Mouse (Mus musculus): ENCODE data around the gene Ltc4s.
A peak's percentile ranks its signal among the peaks of the same experiment; 100 is the strongest.

The Ltc4s gene

DNA sequence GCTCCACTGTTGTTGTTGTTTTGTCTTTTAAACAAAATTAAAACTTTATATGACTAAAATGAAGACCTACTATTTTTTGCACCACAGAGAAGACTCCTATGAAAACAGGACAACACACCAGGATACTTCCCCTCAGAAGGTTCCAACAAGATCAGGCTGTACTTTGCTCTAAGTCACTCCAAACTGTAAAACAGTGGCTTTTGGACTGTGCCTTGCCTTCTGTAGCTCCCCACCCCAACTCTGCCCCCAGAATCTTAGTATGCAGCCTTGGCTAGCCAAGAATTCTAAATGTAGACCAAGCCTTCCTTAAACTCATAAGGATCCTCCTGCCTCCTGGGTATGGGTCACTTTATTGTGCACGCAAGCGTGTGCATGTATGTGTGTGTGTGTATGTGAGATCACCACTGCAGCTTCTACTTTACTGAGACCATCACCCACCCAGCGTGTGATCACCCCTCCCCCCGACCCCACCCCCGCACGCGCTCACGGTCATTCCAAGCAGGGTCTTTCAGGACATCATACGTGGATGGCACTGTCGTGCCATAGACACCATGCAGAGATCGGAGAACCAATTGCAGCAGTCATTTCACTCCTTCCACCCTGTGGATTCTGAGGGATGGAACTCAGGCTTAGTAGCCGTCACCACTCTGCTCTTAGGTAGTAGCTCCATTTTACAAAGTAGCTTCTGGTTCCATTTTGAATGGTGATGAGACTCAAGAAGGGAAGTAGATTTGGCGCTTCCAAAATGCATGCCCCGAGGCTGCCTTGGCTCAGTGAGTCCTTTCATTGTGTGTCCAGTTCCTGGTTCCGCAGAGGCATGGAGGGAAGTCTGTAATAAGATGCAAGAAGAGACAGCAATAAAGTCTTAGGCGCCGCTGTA, 14.4 kb downstream of the Ltc4s start:
- DNase-seq, result peak in 1 of 2 experiments; percentile 67

DNA sequence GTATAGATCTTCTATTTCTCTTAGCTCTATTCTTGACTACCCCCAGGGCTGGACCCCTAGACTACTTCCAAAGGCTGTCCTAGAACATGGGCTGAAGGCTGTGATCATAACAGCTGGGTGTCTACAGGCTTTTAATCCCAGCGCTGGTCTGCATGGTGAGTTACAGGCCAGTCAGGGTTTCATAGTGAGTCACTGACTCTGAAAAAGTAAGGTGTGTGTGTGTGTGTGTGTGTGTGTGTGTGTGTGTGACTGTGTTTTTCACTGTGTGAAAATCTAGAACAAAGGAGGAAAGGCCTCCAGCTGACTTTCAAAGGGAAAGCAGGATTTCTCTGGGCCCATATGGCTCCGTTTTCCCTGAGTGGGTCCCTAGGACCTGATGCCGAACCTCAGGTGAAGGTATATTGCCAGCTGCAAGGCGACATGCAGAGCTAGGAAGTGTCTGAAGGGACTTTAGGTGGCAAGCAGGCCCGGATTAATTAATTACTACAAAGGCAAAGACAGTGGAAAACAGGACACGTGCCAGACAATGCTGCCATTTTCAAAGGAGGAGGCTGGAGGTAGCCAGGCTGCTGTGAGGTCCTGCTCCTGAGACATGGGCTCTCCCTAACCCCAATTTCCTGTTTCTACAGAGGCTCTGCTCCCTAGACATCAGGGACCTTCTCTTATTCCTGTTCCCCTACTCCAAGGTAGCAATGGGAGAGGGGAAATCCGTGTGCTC, 15.7 kb downstream of the Ltc4s start:
- DNase-seq, result peak; percentile 71 to 72

DNA sequence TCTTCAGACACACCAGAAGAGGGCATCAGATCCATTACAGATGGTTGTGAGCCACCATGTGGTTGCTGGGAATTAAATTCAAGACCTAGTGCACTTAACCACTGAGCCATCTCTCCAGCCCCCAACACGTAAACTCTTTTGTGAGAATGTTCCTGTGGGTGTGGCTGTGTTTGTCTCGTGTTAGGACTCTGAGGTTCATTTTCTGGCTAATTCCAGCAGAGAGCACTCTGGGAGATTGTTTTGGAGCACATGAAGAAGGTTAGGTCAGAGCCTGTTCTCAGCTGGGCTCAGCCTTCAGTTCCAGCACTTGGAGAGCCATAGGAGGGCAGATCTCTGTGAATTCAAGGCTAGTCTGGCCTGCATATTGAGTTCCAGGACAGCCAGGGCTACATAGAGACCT, 18.6 kb downstream of the Ltc4s start:
- DNase-seq, result no peak

DNA sequence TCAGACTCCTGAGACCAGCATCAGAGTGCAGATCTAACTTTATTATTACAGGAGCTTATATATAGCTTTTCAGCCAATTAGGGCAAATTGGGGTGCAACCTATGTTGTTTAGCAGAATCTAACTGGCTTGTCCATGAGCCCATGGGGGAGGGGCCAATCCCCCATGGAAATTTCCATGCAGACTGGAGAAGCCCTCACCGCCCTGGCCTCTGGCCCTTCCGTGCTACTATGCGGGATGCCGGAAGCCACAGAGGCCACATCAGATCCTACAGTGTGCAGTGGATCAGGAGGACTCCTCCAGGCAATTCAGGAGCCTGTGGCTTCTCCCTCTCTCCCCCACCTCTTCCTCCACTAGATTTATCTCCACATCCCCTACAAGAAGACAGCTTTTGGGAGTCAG, 20.6 kb downstream of the Ltc4s start:
- peak; percentile 63 to 80 for DNase-seq

DNA sequence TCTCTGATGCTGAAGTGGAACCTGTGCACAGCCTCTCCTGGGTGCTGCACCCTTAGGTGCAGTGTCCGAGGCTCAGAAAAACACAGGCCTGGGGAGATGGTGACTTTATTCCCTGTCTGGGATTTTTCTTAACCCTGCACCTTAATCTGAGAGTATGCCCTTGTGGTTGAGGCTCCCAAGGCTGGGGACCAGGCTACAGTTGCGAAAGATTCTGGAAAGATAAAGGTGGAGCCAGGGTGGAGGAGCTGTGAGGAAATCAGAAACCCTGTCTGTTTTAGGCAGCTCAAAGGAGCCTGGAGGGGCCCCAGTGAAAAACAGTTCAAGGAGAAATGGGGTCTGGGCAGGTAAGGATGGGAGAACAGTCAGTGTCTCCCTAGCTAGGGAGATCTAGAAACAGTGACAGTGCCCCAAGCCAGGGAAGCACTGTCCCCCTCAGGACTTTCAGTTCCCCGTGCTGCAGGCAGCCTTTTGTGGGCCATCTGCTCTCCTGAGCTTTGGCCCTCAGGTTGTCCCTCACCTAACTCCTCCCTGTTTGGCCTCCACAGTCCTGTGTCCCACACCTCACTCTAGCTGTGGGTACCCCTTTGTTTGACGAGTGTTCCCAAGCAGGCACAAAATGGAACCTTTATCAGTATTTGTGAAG, 21.6 kb downstream of the Ltc4s start:
- DNase-seq, result no peak

DNA sequence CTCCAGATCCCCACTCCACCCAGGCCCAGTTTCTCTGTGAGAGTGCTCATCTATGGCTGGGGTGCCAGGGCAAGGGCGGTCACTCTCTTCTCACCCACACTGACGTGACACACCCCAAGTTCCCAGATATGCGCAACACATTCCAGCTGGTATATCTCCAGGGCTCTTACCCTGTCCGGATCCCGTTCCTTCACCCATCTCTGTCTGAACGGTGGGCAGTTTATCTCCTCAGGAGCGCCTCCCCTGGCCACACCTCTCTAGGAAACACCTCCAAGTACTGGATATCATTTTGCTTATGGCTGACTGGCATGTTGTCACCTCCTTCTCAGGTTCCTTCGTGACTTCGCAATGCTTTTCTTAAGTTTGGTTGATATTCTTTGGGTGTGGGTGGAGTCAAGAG, 22.8 kb downstream of the Ltc4s start:
- no peak for DNase-seq

DNA sequence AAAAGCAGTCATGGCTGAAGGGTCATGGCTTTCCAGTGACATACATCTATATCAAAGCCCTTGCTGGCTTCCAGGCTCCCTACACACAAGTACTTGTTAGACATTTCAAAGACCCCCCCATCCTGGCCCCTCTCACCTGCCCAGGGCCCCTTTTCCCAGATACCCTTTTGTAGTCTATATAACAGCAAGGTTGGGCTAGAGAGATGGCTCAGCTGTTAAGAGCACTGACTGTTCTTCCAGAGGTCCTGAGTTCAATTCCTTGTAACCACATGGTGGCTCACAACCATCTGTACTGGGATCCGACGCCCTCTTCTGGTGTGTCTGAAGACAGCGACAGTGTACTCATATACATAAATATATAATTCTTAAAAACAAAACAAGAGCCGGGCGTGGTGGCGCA, 23.8 kb downstream of the Ltc4s start:
- DNase-seq, result no peak

DNA sequence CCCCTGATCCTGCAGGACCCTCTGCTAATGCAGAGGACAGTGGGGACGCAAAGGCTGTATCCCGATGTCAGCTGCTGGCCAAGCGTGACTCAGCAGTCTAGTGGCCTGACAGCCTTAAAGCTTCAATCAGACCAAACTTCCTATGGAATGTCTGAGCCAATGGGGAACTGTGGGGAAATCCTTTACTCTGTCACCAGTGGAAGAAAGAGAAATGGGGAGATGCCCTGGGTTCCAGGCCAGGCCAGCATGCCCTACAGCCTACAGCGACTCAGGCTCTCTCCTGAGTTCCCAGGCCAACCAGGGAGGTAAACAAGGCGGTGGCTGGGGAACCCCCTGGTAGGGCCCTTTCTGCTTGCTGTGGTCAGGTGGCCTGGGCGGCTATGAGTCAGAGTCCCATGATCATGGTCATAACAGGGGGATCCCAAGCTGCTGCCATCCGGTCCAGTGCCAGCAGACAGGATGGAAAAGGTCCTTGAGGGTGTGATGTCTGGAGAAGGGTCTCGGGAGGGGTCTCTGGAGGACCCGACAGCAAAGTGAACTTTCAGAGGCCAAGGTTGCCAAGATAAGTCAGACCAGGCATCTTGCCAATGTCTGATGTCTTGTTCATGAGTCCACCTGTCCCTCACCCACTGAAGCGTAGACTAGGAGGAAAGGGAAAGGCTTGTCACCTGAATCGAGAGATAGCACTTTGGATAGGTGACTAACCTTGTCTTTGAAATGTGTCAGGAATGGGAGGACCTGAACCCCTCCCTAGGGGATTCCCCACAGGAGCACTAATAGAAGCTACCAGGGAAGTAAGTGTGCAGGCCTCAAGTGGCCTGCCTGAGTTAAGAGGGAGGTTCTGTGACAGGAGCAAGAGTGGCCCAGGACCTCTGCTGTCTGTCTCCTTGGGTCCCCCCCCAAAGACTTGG, 25.3 kb downstream of the Ltc4s start:
- DNase-seq, result peak; percentile 92 to 96

DNA sequence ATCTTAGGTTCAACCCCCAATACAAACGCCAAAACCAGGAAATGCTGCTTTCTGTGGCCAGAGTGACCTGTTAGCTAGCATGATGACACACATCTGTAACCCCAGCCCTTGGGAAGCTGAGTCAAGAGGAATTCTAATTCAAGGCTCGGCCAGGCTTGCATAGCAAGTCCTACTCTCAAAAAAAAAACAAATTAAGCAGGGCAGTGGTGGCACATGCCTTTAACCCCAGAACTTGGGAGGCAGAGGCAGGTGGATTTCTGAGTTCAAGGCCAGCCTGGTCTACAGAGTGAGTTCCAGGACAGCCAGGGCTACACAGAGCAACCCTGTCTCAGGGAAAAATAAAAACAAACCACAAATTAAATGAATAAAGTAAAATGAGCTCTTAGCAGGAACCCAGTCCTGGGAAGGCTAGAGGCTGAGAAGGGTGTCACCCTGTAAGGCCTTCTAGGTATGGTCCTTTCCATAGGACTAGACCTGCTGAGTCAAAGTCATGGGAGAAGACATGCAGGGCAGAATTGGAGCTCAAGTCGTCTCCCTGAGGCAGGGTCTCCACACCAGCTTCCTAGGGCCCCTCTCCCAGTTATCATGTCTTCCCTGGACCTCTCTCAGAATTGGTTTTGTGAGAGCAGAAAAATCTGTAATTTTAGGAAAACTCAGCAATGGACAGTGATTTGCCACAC, 26.2 kb downstream of the Ltc4s start:
- DNase-seq, result no peak

DNA sequence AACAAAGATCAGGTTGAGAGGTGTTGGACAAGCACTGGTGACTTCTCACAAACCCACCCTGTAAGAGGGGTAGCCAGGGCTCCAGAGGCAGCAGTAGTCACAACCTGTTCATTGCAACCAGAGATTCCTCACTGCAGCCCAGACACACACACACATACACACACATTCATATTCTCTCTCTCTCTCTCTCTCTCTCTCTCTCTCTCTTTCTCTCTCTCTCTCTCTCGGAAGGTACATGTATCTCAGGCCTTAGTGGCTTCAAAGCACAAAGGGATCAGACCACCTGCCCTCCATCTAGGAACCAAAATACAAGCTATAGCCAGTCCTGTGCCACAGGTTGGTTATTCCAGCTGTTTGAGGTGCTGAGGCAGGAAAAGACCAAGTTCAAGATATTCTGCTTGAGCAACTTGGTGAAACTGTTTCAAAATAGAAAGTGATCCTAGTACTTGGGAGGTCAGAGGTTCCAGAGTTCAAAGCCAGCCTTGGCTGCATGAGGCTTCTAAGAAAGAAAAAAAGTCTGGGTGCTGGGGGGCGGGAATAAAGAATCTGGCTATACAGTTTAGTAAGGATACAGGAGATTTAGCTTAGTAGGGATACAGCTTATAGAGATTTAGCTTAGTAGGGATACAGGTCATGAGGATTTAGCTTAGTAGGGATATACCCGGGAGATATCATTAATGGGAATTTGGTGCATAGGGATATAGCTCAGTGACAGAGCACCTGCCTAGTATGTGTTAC, 26.9 kb downstream of the Ltc4s start:
- DNase-seq, result no peak

DNA sequence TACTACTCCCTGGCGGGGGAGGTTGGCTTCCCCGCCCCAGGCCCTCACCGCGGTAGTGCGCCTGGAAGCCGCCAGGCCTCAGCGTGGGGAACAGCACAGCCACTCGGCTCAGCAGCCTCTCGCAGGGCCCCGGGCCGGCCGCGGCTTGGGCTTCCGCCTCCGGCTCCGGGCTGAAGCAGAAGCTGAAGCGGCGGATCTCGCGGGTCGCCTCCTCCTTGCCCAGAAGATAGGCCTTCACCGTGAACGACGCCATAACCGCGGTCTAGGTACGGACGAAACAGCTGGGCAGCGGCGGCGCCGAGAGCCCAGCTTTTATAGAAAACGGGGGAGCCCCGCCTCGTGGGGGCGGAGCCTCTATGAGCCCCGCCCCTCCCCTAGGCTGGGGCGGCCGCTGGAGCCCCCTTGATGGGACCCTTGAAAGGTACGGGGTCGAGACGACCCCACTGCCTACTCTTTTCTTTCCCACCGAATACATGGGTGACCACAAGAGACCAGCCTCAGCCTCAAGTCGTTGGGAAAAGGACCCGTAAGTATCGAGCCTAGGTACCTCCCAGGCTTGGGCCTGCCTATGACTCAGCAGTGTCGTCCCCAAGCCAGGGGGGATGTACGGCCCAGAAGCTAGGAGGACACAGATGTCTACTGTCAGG, 27.8 kb downstream of the Ltc4s start, which contains the start of the genes Sqstm1 and Mgat4b:
Gene Sqstm1, minus strand, starts transcription at position 323 of the 647 bp plus-strand sequence.
Gene Mgat4b, plus strand, starts transcription at position 386 of the 647 bp plus-strand sequence.
- peak; percentile 78 to 87 for DNase-seq

DNA sequence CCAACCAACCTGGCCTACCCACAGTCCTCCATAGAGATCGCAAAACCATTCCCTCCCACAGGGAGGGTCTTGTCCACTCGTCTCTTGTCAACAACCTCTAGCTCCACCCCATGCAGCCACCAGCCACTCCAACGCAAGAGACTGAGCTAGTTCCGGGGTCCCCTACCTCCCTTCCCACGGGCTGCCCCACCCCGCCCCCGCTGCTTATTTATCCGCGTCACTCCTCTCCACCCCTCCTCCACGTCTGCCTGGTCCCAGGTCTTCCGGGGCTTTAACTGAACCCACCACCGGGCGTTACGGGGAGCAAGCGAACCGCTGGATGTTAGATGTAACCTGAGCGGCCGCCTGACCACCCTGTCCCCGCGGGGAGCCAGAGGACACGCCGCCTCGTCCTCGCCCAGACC, 28.3 kb downstream of the Ltc4s start:
- DNase-seq, result peak; percentile 96 to 97

DNA sequence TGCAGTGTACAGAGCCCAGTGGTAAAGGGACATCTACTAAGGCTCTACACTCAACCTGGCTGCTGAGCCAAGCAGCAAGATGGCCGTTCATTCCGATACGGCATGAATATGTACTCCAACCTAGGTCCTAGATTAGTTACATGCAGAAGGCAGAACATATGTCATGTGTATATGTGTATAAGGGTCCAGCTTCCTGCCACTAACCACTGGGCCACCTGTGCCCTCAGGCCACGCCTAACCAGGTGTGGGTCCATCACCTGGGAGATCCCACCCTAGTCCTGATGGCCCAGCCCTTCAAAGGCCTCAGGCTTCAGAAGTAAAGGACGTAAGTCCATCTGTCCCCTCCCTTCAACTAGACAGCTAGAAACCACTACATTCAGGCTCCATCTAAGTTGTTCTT, 30.4 kb downstream of the Ltc4s start:
- no peak for DNase-seq

DNA sequence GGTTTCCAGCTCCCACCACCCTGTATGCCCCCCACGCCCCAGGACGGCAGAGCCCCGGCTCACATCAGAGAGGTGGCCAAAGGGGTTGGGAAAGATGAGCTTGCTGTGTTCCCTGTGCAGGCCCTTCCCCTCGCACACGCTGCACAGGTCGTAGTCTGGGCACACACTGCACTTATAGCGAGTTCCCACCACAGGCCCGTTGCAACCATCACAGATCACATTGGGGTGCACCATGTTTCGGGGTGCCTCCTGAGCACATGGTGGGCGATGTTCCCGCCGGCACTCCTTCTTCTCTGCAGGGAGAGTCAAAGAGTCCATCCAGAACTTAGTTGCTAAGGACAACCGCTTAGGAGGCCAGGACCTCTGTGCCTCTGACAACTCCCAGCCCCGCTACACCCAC, 31.1 kb downstream of the Ltc4s start:
- DNase-seq, result no peak

DNA sequence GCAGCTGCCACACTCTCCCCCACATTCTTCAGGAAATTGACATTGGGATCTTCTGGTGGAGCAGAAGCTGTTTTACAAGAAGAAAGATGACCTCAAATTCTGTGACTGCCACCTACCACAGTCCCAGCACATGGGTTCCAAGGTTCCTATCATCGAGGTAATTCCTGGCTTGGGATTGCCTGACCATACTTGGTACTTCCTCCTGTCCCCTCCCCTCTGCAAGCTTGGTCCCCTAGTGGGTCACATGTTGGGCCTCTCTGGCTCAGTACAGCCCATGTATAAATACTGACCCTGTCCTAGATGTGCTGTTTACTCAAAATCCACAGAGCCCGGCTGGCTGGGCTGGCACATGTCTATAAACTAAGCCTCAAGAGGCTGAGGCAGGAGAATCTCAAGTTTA, 32.4 kb downstream of the Ltc4s start:
- no peak for DNase-seq

DNA sequence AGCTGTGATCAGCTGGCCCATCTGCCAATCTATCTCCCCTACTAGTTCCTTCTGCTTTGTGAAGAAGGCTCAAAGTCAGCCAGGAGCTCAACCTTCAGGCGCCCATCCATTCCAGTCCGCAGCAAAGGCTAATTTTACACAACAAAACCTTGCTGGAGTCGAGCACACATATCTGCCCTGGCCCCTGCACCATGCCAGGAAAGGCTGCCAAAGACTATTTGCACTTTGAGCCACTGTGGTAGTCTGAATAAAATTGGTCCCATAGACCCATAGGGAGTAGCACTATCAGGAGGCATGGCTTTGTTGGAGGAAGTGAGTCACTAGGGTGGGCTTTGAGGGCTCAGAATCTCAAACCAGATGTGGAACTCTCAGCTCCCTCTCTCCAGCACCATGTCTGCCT, 33.0 kb downstream of the Ltc4s start:
- DNase-seq, result peak in 1 of 2 experiments; percentile 58

DNA sequence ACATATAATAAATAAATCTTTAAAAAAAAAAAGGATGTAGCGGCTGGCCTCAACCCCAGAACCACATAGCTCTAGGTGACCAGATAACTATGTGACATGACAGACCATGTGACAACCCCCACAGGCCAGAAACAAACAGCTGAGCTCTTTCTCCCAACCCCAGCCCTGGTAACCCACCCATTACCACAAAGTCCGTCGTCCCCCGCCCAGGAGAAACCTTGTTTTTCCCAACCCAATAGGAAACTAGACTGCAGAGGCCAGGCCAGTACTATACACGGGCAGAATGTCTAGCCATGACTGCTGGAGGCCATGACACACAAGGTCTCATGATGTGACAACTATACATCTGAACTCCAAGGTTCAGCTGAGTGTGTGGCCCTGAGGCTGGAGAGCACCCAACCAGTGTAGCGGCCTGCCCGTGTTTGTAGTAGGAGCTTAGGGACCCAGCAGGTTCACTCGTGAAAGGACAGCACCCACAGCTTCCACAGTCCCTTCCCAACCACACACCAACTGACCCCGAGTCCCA, 35.1 kb downstream of the Ltc4s start:
- DNase-seq, result no peak

DNA sequence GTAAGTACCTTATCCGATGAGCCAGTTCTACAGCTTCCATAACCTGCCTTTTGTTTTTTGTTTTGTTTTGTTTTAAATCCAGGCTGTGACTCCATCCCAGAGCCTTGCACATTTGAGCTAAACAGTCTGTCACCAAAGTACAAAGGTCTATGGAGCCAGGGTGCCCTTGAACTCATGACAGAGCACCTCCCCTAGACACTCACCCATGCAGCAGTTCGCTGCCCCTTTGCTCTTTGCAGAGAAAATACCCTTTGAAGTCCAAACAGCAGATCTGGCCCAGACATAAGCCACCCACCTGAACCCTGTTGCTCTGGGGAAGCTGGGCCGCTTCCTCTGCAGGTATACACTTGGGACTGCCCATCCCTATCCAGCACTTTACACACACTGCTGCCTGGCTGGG, 36.8 kb downstream of the Ltc4s start:
- DNase-seq, result no peak

DNA sequence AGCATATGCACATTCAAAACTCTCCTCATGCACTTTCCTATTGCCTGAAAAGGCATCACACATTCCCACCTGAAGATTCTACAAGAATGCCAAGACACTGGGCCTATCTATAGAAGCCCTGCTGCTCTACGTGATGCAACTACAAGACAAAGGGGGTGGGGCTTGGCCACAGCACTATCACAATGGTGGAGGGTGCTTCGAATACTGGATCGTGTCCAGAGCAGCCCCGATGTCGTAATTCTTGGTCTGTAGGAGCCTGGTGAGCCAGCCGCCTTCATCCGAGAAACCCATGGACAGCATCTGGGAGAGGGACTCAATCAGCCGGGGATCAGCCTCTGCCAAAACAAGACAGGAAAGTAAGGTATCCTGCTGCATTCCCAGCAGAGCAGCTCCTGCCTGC, 37.8 kb downstream of the Ltc4s start:
- no peak for DNase-seq

DNA sequence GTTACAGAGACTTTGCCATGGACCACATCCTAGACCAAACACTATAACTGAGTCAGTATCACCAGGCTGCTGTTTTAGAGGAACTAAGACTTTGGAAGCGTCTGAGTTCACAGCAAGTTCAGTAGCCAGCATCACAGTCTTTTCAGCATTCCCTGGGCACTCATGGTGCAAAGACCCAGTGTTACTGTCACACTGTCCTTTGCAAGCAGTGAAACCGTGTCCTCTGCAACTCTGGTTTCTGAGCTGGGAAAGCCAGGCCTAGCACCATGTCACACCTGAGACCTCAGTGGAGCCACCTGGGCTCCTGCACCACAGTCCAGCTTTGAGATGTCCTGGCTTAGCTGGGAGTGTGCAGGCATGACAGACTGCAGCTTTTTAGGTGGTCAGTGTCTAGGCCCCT, 39.5 kb downstream of the Ltc4s start:
- no peak for DNase-seq

Measured in kidney, postnatal 36 days (tissue).